Mouse (Mus musculus): ENCODE results near the gene Rpl13a. TPM values are rescaled to one million over a fixed set of nuclear protein-coding genes. Genes with fewer than 3 reads are reported as not detected.

Gene Rpl13a
- polyA plus RNA-seq, 1 experiment, result 1,569 TPM

DNA sequence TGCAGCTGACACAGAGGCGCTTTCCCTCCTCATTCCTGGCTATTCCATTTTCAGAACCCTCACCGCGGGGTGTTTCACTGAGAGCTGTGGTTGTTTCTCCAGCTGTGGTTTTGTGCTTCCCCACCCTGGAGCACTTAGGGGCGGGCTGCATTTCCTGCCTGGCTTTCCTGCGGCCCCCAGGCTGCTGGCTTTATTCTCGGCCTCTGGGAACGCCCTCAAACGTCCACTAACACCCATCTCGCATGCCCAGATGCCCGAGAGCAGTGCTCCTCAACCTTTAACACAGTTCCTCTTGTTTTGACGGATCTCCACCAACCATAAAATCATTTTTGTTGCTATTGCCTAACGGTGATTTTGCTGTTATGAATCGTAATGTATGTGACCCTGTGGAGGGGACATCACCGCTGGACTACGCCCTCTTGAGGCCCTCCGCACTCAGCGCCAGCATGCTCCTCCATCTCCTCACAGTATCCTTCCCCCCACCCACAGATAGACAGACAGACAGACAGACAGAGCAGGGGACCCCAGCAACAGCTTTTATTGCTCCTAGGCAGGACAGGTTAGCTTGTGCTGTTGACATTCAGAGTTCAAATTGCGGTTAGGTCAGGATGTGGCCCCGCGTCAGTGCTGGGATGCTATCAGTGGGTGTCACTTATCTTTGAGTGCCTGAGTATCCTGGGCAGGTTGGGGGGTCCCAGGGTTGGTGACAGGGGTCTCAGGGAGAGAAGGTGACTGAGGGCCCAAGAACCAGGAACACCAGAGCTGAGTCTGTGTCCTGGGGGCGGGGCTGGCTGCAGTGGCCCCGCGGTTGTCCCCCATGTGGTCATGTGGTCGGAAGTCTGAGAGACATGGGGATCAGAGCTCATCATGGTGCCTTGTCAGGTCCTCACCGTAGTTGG, 45.9 kb downstream of the Rpl13a start:
- H3K4me3 ChIP-seq (ENCODE audit: insufficient read depth, low read length), result peak overlapping the region; percentile 41
- TF ChIP-seq POLR2A (IDR thresholded peaks at IDR 0.05; ENCODE audit: borderline replicate concordance, low read depth, low read length) (no peak), CTCF (IDR thresholded peaks at IDR 0.05; ENCODE audit: low read depth, low read length) (peak; percentile 50)
- peaks cover 22% of the 10 kb centered on the region for H3K4me1 ChIP-seq (ENCODE audit: control insufficient read depth, insufficient read depth, low read length)
- peak overlapping the region; percentile 92 for H3K27ac ChIP-seq (ENCODE audit: insufficient read depth, low read depth, low read length)

- Histone ChIP-seq H3K4me1 (ENCODE audit: control insufficient read depth, insufficient read depth, low read length) (peaks cover 23% of the 10 kb centered on the region), H3K4me3 (ENCODE audit: insufficient read depth, low read length) (no peak overlapping the region), H3K27ac (ENCODE audit: insufficient read depth, low read depth, low read length) (peak overlapping the region; percentile 67)
- TF ChIP-seq CTCF (IDR thresholded peaks at IDR 0.05; ENCODE audit: low read depth, low read length), result no peak
- no peak for TF ChIP-seq POLR2A (IDR thresholded peaks at IDR 0.05; ENCODE audit: borderline replicate concordance, low read depth, low read length)
Observed at GRCm38 (mm10) chr7:45081016-45081415, 47.5 kb downstream of the Rpl13a start.

DNA sequence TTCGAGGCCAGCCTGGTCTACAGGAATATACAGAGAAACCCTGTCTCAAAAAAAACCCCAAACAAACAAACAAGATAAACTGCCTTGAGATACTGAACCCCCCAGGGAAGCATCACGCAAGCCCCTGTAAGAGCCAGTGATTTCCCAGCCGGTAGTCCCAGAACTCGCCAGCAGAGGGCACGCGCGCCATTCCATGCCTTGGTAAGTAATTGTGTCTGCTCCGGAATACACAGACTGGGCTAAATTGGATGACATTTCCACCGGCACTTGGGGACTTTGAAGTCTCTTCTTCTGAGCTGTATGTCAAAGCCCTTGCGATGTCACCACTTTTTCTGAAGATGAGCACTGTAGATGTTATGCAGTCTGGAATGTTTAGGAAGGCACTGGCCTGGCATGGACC, 48.7 kb downstream of the Rpl13a start:
- Histone ChIP-seq H3K27ac (ENCODE audit: insufficient read depth, low read depth, low read length) (no peak overlapping the region), H3K4me1 (ENCODE audit: control insufficient read depth, insufficient read depth, low read length) (peaks cover 35% of the 10 kb centered on the region), H3K4me3 (ENCODE audit: insufficient read depth, low read length) (no peak overlapping the region)
- TF ChIP-seq POLR2A (IDR thresholded peaks at IDR 0.05; ENCODE audit: borderline replicate concordance, low read depth, low read length) (no peak), CTCF (IDR thresholded peaks at IDR 0.05; ENCODE audit: low read depth, low read length) (peak; percentile 61)

DNA sequence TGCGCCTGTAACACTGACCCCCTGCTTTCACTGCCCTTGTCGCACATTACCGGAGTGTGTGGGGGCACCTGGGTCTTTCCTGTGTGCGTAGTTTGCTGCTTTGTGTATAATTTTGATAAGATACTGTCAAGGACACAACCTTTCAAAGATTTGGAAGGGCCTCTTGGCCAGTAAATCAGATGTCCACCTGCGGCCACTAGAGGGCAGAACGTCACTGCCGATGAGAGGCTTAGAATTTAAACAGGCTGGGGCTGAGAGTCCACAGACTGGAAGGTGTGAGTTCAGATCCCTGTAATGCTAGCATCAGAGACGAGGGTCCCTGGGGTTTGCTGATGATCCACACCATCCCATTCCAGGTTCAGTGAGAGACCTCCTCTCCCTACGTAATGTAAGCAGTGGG, 50.0 kb downstream of the Rpl13a start:
- Histone ChIP-seq H3K4me3 (ENCODE audit: insufficient read depth, low read length) (no peak overlapping the region), H3K27ac (ENCODE audit: insufficient read depth, low read depth, low read length) (no peak overlapping the region), H3K4me1 (ENCODE audit: control insufficient read depth, insufficient read depth, low read length) (peaks cover 36% of the 10 kb centered on the region)
- TF ChIP-seq CTCF (IDR thresholded peaks at IDR 0.05; ENCODE audit: low read depth, low read length), result peak; percentile 96
- no peak for TF ChIP-seq POLR2A (IDR thresholded peaks at IDR 0.05; ENCODE audit: borderline replicate concordance, low read depth, low read length)

DNA sequence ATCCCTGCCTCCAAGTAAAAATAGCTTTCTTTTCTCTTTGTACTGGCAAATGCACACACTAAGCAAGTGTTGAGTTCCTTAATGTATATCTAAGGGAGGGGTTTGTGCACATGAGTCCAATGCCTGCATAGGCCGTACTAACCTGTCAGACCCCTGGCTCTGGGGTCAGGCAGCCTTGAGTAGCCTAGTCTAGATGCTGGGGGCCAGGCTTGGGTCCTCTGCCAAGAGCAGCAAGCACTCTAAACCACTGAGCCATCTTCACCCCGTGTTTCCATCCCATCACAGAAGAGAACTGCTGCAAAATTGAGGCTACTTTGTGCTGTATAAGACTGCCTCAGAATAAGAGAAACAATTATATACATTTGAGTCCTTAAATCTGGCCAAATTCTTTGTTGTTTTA, 50.7 kb downstream of the Rpl13a start:
- H3K4me1 ChIP-seq (ENCODE audit: control insufficient read depth, insufficient read depth, low read length), result peaks cover 36% of the 10 kb centered on the region
- TF ChIP-seq POLR2A (IDR thresholded peaks at IDR 0.05; ENCODE audit: borderline replicate concordance, low read depth, low read length), result no peak
- no peak for TF ChIP-seq CTCF (IDR thresholded peaks at IDR 0.05; ENCODE audit: low read depth, low read length)
- H3K4me3 ChIP-seq (ENCODE audit: insufficient read depth, low read length), result no peak overlapping the region
- H3K27ac ChIP-seq (ENCODE audit: insufficient read depth, low read depth, low read length), result no peak overlapping the region

DNA sequence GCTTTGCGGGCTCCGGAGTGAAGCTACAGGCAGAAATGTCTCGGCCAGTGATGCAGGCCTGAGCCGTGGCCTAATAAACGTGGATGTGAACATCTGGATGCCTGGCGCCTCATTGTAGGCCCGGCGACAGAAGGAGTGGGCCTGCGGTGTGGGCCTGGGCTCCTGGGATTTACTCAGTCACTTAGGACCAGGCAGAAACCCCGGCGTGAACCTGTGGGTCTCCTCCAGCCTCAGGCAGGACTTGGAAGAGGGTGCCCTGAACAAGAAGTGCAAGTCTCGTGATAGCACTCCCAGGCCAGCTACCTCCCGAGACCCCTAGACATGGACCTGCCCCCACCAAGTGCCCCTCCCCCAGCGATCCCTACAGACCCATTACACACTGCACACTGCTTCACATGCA, 51.2 kb downstream of the Rpl13a start:
- Histone ChIP-seq H3K4me3 (ENCODE audit: insufficient read depth, low read length) (no peak overlapping the region), H3K4me1 (ENCODE audit: control insufficient read depth, insufficient read depth, low read length) (peaks cover 33% of the 10 kb centered on the region), H3K27ac (ENCODE audit: insufficient read depth, low read depth, low read length) (no peak overlapping the region)
- TF ChIP-seq POLR2A (IDR thresholded peaks at IDR 0.05; ENCODE audit: borderline replicate concordance, low read depth, low read length) (no peak), CTCF (IDR thresholded peaks at IDR 0.05; ENCODE audit: low read depth, low read length) (no peak)

GRCm38 (mm10) chr7:45076501-45076900, 52.1 kb downstream of the Rpl13a start:
- no peak overlapping the region for H3K4me3 ChIP-seq (ENCODE audit: insufficient read depth, low read length)
- no peak overlapping the region for H3K27ac ChIP-seq (ENCODE audit: insufficient read depth, low read depth, low read length)
- peaks cover 30% of the 10 kb centered on the region for H3K4me1 ChIP-seq (ENCODE audit: control insufficient read depth, insufficient read depth, low read length)
- TF ChIP-seq CTCF (IDR thresholded peaks at IDR 0.05; ENCODE audit: low read depth, low read length), result no peak
- no peak for TF ChIP-seq POLR2A (IDR thresholded peaks at IDR 0.05; ENCODE audit: borderline replicate concordance, low read depth, low read length)

Other genes with a start within 250 kb of the Rpl13a start
- gene Med25, start 236.0 kb downstream of the Rpl13a start, polyA plus RNA-seq (2012; ENCODE audit: insufficient read depth, insufficient read length, missing spikeins), result 32.3 and 33.4 TPM in 2 replicates
- 11.3 and 14.1 TPM in 2 replicates for gene Fuz, start 232.7 kb downstream of the Rpl13a start, polyA plus RNA-seq (2012; ENCODE audit: insufficient read depth, insufficient read length, missing spikeins)
- gene Ap2a1, start 199.3 kb downstream of the Rpl13a start, polyA plus RNA-seq (2012; ENCODE audit: insufficient read depth, insufficient read length, missing spikeins), result 42.3 and 56.7 TPM in 2 replicates
- gene Tsks, start 185.6 kb downstream of the Rpl13a start, polyA plus RNA-seq (2012; ENCODE audit: insufficient read depth, insufficient read length, missing spikeins), result not detected in 2 replicates
- 0.99 and 2.3 TPM in 2 replicates for gene Cpt1c, start 153.9 kb downstream of the Rpl13a start, polyA plus RNA-seq (2012; ENCODE audit: insufficient read depth, insufficient read length, missing spikeins)
- 54.4 and 61.6 TPM in 2 replicates for gene Prmt1, start 142.2 kb downstream of the Rpl13a start, polyA plus RNA-seq (2012; ENCODE audit: insufficient read depth, insufficient read length, missing spikeins)
- gene Irf3, start 131.1 kb downstream of the Rpl13a start, polyA plus RNA-seq (2012; ENCODE audit: insufficient read depth, insufficient read length, missing spikeins), result 91.0 and 94.7 TPM in 2 replicates
- gene Bcl2l12, start 130.0 kb downstream of the Rpl13a start, polyA plus RNA-seq (2012; ENCODE audit: insufficient read depth, insufficient read length, missing spikeins), result 15.3 and 16.0 TPM in 2 replicates
- 44.3 and 47.3 TPM in 2 replicates for gene Scaf1, start 112.4 kb downstream of the Rpl13a start, polyA plus RNA-seq (2012; ENCODE audit: insufficient read depth, insufficient read length, missing spikeins)
- 119 and 123 TPM in 2 replicates for gene Rras, start 110.8 kb downstream of the Rpl13a start, polyA plus RNA-seq (2012; ENCODE audit: insufficient read depth, insufficient read length, missing spikeins)
- 19.3 and 22.5 TPM in 2 replicates for gene Prr12, start 75.9 kb downstream of the Rpl13a start, polyA plus RNA-seq (2012; ENCODE audit: insufficient read depth, insufficient read length, missing spikeins)
- gene Nosip, start 66.3 kb downstream of the Rpl13a start, polyA plus RNA-seq (2012; ENCODE audit: insufficient read depth, insufficient read length, missing spikeins), result 68.2 and 68.9 TPM in 2 replicates
- 22.9 and 23.6 TPM in 2 replicates for gene Prrg2, start 66.1 kb downstream of the Rpl13a start, polyA plus RNA-seq (2012; ENCODE audit: insufficient read depth, insufficient read length, missing spikeins)
- gene Rcn3, start 36.5 kb downstream of the Rpl13a start, polyA plus RNA-seq (2012; ENCODE audit: insufficient read depth, insufficient read length, missing spikeins), result 3.1 and 4.6 TPM in 2 replicates
- 149 and 150 TPM in 2 replicates for gene Fcgrt, start 24.9 kb downstream of the Rpl13a start, polyA plus RNA-seq (2012; ENCODE audit: insufficient read depth, insufficient read length, missing spikeins)
- gene Rps11, start 4.3 kb downstream of the Rpl13a start, polyA plus RNA-seq (2012; ENCODE audit: insufficient read depth, insufficient read length, missing spikeins), result 1,675 and 1,722 TPM in 2 replicates
- gene Gm45713, start 7.5 kb upstream of the Rpl13a start, polyA plus RNA-seq (2012; ENCODE audit: insufficient read depth, insufficient read length, missing spikeins), result not detected in 2 replicates
- 28.2 and 30.8 TPM in 2 replicates for gene Flt3l, start 7.7 kb upstream of the Rpl13a start, polyA plus RNA-seq (2012; ENCODE audit: insufficient read depth, insufficient read length, missing spikeins)
- 65.7 and 66.7 TPM in 2 replicates for gene Pih1d1, start 25.5 kb upstream of the Rpl13a start, polyA plus RNA-seq (2012; ENCODE audit: insufficient read depth, insufficient read length, missing spikeins)
- 89.0 and 111 TPM in 2 replicates for gene Aldh16a1, start 25.8 kb upstream of the Rpl13a start, polyA plus RNA-seq (2012; ENCODE audit: insufficient read depth, insufficient read length, missing spikeins)
- gene Slc17a7, start 35.2 kb upstream of the Rpl13a start, polyA plus RNA-seq (2012; ENCODE audit: insufficient read depth, insufficient read length, missing spikeins), result not detected in 2 replicates
- not detected in 2 replicates for gene Gfy, start 50.8 kb upstream of the Rpl13a start, polyA plus RNA-seq (2012; ENCODE audit: insufficient read depth, insufficient read length, missing spikeins)
- gene Pth2, start 52.2 kb upstream of the Rpl13a start, polyA plus RNA-seq (2012; ENCODE audit: insufficient read depth, insufficient read length, missing spikeins), result not detected in 2 replicates
- 0.24 TPM in 1 of 2 replicates, not detected in the other for gene Ccdc155, start 76.1 kb upstream of the Rpl13a start, polyA plus RNA-seq (2012; ENCODE audit: insufficient read depth, insufficient read length, missing spikeins)
- not detected in 2 replicates for gene Dkkl1, start 83.4 kb upstream of the Rpl13a start, polyA plus RNA-seq (2012; ENCODE audit: insufficient read depth, insufficient read length, missing spikeins)
- gene Tead2, start 87.0 kb upstream of the Rpl13a start, polyA plus RNA-seq (2012; ENCODE audit: insufficient read depth, insufficient read length, missing spikeins), result 2.1 TPM in 1 of 2 replicates, not detected in the other
- gene Cd37, start 110.4 kb upstream of the Rpl13a start, polyA plus RNA-seq (2012; ENCODE audit: insufficient read depth, insufficient read length, missing spikeins), result 238 and 243 TPM in 2 replicates
- not detected in 2 replicates for gene Slc6a16, start 112.3 kb upstream of the Rpl13a start, polyA plus RNA-seq (2012; ENCODE audit: insufficient read depth, insufficient read length, missing spikeins)
- gene Slc6a21, start 148.8 kb upstream of the Rpl13a start, polyA plus RNA-seq (2012; ENCODE audit: insufficient read depth, insufficient read length, missing spikeins), result not detected in 2 replicates
- 14.1 and 16.0 TPM in 2 replicates for gene Trpm4, start 205.0 kb upstream of the Rpl13a start, polyA plus RNA-seq (2012; ENCODE audit: insufficient read depth, insufficient read length, missing spikeins)
- not detected in 2 replicates for gene Hrc, start 206.5 kb upstream of the Rpl13a start, polyA plus RNA-seq (2012; ENCODE audit: insufficient read depth, insufficient read length, missing spikeins)
- 1.6 and 1.8 TPM in 2 replicates for gene Ppfia3, start 238.3 kb upstream of the Rpl13a start, polyA plus RNA-seq (2012; ENCODE audit: insufficient read depth, insufficient read length, missing spikeins)
- gene Lin7b, start 241.8 kb upstream of the Rpl13a start, polyA plus RNA-seq (2012; ENCODE audit: insufficient read depth, insufficient read length, missing spikeins), result 3.0 and 3.6 TPM in 2 replicates

Data from bone marrow macrophage, adult 2 months (primary cell).